Mouse (Mus musculus) layer of hippocampus, adult 11-12 months (tissue): ENCODE measurements around the gene Pdcd10.
A peak's percentile ranks its signal among the peaks of the same experiment; 100 is the strongest.

Experiments
- DNase-seq: peaks from one replicate; pipeline ENCODE4 v3.0.0; 2022; ENCODE audit warnings: low spot score

Gene Pdcd10

DNA sequence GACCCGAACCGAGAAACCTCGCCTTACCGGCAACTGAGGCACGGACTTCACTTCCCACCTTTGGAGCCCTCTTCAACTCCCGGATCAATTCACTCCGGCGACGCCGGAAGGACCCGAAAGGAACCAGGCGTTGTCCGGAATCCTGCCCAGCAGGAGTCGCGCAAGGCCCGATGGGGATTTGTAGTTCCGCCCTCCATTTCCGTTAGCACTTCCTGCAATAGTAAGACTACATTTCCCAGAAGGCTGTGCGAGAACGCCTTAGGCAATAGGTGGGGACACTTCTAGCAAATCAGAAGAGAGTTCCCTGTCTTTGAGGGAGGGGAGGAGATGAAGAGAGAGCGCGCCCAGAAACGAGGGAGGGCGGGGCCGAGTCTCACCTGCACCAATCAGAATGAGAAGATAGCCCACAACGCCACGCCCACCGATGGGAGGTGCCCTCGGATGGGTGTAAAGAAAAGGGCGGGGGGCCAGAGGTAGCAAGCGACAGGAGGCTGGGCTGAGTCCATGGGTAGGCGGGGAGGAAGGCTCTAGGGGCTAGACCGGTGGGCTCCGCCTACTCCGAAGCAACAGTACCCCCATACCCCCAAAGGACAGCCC is at the start of gene Pdcd10:
Gene Pdcd10 (minus strand): TSS at position 162 of the 597 bp plus-strand sequence.
- peak; percentile 100 for DNase-seq

DNA sequence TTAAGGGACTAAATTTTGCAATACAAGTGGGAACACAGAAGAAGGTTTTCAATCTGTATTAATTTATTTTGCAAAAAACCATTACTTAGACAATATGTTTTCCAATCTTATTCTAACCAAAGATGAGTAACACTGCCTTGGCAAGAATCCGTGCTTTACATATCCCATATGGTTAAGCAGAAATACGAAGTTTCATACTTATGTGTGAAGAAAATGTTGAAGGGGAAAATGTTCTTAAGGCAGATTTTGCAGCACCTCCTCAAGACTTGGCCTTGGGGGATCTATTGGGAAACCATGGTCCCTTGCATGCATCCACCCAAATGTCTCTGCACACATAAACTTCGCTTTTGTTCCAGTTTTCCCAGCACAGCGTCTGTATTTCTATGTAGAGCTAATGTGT is 28.2 kb upstream of the Pdcd10 start:
- DNase-seq, result peak; percentile 32

DNA sequence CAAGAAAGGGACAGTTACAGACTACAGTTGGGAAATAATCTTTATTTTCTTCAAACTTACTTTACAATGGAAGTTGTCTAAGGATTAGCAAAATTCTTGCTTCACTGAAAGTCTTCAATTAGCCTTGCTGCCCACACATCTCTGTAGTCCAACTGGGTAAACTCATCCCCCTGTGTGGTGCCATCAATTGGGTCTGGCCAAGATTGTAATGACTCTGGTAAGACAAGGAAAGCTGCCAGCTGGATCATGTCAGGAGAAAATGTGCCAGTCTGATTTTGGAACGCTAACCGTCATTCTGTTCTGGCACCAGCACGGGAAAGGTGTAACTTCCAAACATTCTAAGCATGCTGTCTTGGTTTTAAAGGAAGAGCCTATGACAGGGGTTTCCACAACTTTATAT is 26.6 kb upstream of the Pdcd10 start:
- DNase-seq, result no peak

DNA sequence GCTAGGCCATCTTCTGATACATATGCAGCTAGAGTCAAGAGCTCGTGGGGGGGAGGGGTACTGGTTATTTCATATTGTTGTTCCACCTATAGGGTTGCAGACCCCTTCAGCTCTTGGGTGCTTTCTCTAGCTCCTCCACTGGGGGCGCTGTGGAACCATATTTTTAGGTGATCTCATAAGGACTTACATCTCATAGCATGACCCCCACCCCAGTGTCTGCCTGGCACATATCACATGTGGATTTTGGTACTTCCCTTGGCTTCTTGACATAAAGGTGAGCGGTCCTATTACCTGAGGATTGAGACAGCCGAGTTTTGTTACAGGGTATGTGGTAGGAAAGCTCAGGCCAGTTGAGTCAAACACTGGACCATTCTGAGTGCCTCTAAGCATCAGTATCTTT is 22.7 kb upstream of the Pdcd10 start:
- no peak for DNase-seq

DNA sequence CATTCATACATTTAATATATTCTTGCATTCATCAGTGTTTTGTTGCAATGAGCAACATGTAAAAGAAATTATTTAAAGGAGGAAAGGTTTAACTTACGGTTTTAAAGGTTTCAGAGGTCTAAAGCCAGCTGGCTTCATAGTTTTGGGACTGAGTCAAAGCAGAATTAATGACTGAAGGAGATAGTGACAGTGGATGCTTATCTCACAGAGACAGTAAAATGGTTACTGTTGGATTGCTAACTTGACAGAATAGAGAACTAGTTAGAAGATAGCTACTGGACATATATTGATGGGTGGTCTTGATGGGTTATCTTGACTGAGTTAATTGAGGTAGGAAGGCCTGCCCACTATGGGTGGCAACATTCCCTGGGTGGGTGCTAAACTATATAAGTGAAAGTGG is 18.9 kb upstream of the Pdcd10 start:
- no peak for DNase-seq

DNA sequence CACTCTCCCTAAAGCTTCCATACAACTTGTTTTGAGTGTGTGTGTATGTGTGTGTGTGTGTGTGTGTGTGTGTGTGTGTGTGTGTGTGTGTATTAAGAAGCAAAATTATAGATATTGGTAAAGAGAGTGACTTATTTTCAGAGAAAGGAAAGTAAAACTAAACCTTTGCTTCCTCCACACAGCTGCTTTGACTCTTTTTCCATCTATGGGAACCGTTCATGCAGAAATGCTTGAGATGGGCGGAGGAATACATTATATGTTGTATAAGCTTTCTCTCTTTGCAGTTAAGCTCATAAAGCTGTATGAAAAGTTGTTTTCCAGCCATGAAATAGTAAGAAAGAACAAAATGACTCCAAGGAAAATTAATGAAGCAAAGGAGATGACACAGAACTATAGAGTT is 17.4 kb upstream of the Pdcd10 start:
- DNase-seq, result no peak

GRCm38 (mm10) chr3:75557292-75557691 is 636 bp upstream of the Pdcd10 start, which contains the start of gene Serpini1:
TSS of gene Serpini1 (plus strand) at chr3:75557547.
- peak; percentile 92 for DNase-seq

- peak; percentile 11 for DNase-seq
These were observed 448 bp downstream of the Pdcd10 start for GRCm38 (mm10) chr3:75556121-75556694.

- no peak for DNase-seq
These were observed 5.4 kb downstream of the Pdcd10 start for GRCm38 (mm10) chr3:75551248-75551647.

- DNase-seq, result no peak
These were observed 12.4 kb downstream of the Pdcd10 start for GRCm38 (mm10) chr3:75544287-75544686.

DNA sequence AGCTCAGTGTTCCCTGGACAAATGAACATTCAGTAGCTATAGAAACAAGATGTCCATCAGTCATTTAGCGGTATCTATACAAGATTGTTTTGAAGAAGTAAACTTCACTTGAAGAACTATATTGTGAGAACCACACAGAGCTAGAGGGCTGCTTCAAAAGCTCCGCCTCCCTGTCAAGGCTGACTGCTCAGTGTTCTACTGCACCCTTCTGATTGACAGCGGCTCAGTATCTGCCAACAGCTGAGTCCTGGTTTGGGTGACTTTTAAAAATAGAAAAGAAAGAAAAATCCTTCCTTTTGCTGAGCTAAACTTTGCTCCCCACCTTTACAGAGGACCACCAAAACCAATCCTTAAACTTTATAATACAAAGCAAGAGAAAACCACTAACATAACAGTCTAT is 13.8 kb downstream of the Pdcd10 start:
- no peak for DNase-seq

GRCm38 (mm10) chr3:75541259-75541658 is 15.4 kb downstream of the Pdcd10 start:
- DNase-seq, result no peak

GRCm38 (mm10) chr3:75534045-75534834 is 22.4 kb downstream of the Pdcd10 start:
- DNase-seq, result no peak

- no peak for DNase-seq
These were observed 25.6 kb downstream of the Pdcd10 start for GRCm38 (mm10) chr3:75531074-75531473.

DNA sequence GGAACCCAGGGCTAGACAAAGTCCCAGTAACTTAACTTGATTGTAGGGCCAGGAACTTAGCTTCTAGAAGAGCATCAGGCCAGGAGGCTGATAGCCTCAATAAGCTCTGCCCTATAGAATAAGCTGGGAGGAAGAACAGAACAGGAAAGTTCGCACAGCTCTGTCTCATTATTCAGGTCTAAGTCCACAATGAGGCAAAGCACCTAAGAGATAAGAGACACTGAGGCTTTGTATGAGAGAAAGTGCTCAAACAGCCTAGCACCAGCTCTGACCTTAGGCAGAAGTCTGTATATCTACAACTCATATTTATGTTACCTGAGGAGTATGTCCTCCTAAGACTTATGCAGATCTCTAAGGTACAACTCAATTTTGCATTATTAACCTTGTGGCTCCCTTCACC is 34.1 kb downstream of the Pdcd10 start:
- DNase-seq, result no peak

GRCm38 (mm10) chr3:75521314-75521713 is 35.3 kb downstream of the Pdcd10 start:
- no peak for DNase-seq

- peak; percentile 54 for DNase-seq
These were observed 38.9 kb downstream of the Pdcd10 start for GRCm38 (mm10) chr3:75517631-75518250.

- DNase-seq, result no peak
These were observed 57.4 kb downstream of the Pdcd10 start for GRCm38 (mm10) chr3:75498961-75499960.

GRCm38 (mm10) chr3:75492913-75493312 is 63.7 kb downstream of the Pdcd10 start:
- no peak for DNase-seq

DNA sequence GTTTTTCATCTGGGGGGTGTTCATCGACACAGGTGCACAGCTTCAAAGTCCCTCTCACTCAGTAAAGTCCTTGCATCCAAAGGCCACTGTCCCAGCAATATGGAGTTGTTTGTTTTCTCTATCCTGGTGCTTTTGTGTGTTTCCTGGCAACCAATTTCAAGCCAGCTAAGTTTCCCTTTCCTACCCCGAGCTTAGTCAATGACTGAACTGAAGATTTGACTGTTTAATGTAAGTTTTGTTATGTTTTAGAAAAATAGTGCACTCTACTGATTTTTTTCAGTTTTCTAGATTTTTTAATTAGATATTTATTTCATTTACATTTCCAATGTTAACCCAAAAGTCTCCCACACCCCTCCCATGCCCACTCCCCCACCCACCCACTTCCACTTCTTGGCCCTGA is 74.6 kb downstream of the Pdcd10 start, which contains the start of gene Wdr49:
Gene Wdr49 (minus strand): TSS at position 101 of the 400 bp plus-strand sequence.
- no peak for DNase-seq

- DNase-seq, result no peak
These were observed 81.5 kb downstream of the Pdcd10 start for GRCm38 (mm10) chr3:75475106-75475505.
